Mouse (Mus musculus): ENCODE measurements around the gene Lpin3. TPM values are rescaled to one million over a fixed set of nuclear protein-coding genes. Genes with fewer than 3 reads are reported as not detected.

Lpin3 gene
- polyA plus RNA-seq, 1 experiment from 2014 or later: 2.5 TPM

DNA sequence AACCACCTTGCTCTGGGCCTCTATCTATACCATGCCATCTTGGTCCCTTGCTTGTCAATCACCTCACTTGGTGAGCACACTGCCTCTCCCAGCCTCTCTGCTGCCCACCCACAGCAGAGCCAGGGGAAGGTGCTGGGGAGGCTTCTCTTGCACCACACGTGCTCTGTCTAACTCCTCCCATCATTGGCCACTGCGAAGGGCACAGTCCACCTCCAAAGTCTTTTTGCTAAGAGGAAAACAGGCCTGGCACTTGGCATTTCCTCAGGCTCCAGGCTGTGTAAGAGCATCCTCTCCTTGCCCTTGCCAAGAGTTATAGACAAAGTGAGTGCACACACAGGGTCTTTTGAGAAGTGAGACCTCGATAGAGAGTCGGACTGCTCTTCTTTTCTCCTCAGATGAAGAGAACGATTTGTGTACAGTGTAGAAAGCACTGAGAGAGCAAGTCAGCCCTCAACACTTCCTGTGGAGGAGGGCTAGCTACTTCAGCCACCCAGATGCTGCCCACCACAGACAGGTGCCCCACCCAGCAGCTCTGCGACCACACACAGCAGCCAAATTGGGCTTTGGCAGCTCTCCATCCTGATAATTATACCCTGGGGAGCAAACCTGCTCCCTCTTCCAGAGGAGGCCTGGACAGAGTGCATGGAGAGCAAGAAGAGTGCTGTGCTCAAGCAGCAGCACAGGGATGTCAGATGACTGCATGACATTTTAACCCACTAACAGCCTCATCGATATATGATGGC, 72.8 kb downstream of the Lpin3 start:
- WGBS: 72% methylated on average over 7 of the region's 7 CpGs
- no peak overlapping the region for H3K27ac ChIP-seq (ENCODE audit: low read depth)
- H3K4me2 ChIP-seq: no peak overlapping the region
- TF ChIP-seq CTCF (IDR thresholded peaks at IDR 0.05; ENCODE audit: low read depth): no peak
- H3K4me1 ChIP-seq (ENCODE audit: insufficient read depth): no peaks in the 10 kb centered on the region
- no peak for DNase-seq
- H3K27me3 ChIP-seq (ENCODE audit: insufficient read depth, low read length): no peaks in the 10 kb centered on the region
- H3K4me3 ChIP-seq (ENCODE audit: low read depth, low read length): no peak overlapping the region
- H3K36me3 ChIP-seq (ENCODE audit: insufficient read depth): peaks cover 88% of the 10 kb centered on the region
- H3K9ac ChIP-seq: no peak overlapping the region
- no peaks in the 10 kb centered on the region for H3K9me3 ChIP-seq (ENCODE audit: low read depth, low read length)
- ATAC-seq (ENCODE audit: insufficient read depth): no peak

DNA sequence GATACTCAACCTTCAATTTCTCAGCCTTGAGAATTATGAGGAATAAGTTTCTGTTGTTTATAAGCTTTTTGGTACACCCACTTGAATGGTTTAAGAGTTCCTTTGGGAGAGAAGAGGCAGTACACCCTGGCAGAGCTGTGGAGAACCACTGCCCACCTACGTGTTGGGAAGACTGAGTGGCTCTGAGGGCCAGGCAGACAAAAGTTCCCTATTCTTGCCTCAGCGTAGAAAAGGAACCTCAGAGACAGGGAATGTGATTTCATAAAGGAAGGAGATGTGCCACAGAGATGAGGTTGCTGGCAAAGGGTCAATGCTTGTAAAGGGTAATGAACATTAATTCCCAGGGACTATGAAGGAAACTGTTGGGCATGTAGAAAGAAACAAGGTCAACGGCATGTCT, 74.1 kb downstream of the Lpin3 start:
- H3K27ac ChIP-seq (ENCODE audit: low read depth): no peak overlapping the region
- no peaks in the 10 kb centered on the region for H3K4me1 ChIP-seq (ENCODE audit: insufficient read depth)
- no peaks in the 10 kb centered on the region for H3K9me3 ChIP-seq (ENCODE audit: low read depth, low read length)
- no peaks in the 10 kb centered on the region for H3K27me3 ChIP-seq (ENCODE audit: insufficient read depth, low read length)
- H3K4me2 ChIP-seq: no peak overlapping the region
- 79% methylated on average over 3 of the region's 3 CpGs for WGBS
- peaks cover 85% of the 10 kb centered on the region for H3K36me3 ChIP-seq (ENCODE audit: insufficient read depth)
- no peak for DNase-seq
- no peak overlapping the region for H3K9ac ChIP-seq
- no peak for ATAC-seq (ENCODE audit: insufficient read depth)
- TF ChIP-seq CTCF (IDR thresholded peaks at IDR 0.05; ENCODE audit: low read depth): no peak
- no peak overlapping the region for H3K4me3 ChIP-seq (ENCODE audit: low read depth, low read length)

DNA sequence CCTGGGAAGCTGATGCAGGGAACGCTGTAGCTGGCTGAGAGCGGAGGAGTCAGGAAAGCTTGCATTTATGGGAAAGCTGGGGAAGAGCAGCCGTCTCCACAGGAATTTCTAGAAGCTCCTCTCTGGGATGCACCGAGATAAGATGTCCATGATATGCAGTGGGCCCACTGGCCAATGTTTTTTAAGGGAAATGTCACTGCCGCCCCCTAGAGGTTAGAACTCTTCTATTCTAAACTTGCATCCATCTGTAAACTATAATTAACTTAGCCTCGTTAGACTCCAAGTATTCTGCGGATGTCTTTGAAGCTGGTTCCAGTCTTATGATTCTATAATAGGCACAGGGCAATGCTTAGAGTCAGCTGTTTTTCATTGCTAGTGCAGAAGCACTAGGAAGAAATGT, 74.9 kb downstream of the Lpin3 start:
- no peaks in the 10 kb centered on the region for H3K9me3 ChIP-seq (ENCODE audit: low read depth, low read length)
- peak; percentile 53 for DNase-seq
- TF ChIP-seq CTCF (IDR thresholded peaks at IDR 0.05; ENCODE audit: low read depth): peak; percentile 37; the same call in 1 of the 2 replicates
- no peak overlapping the region for H3K4me3 ChIP-seq (ENCODE audit: low read depth, low read length)
- ATAC-seq (ENCODE audit: insufficient read depth): no peak
- H3K4me2 ChIP-seq: no peak overlapping the region
- no peaks in the 10 kb centered on the region for H3K27me3 ChIP-seq (ENCODE audit: insufficient read depth, low read length)
- peaks cover 85% of the 10 kb centered on the region for H3K36me3 ChIP-seq (ENCODE audit: insufficient read depth)
- whole genome bisulfite sequencing: 64% methylated on average over 7 of the region's 7 CpGs
- H3K27ac ChIP-seq (ENCODE audit: low read depth): no peak overlapping the region
- no peaks in the 10 kb centered on the region for H3K4me1 ChIP-seq (ENCODE audit: insufficient read depth)
- H3K9ac ChIP-seq: no peak overlapping the region

Other genes starting within 250 kb of the Lpin3 start
- 77.6 and 83.0 TPM in 2 replicates for gene Top1, start 234.8 kb upstream of the Lpin3 start, polyA plus RNA-seq (2014; fragmentation: Nextera tagmentation; extraction: Ambion mirVana)
- 61.3 and 68.8 TPM in 2 replicates for gene Plcg1, start 149.4 kb upstream of the Lpin3 start, polyA plus RNA-seq (2014; fragmentation: Nextera tagmentation; extraction: Ambion mirVana)
- 12.0 and 13.0 TPM in 2 replicates for gene Zhx3, start 7.7 kb upstream of the Lpin3 start, polyA plus RNA-seq (2014; fragmentation: Nextera tagmentation; extraction: Ambion mirVana)
- 10.6 and 14.0 TPM in 2 replicates for gene Emilin3, start 31.7 kb downstream of the Lpin3 start, polyA plus RNA-seq (2014; fragmentation: Nextera tagmentation; extraction: Ambion mirVana)
- 35.3 and 36.8 TPM in 2 replicates for gene Chd6, start 228.4 kb downstream of the Lpin3 start, polyA plus RNA-seq (2014; fragmentation: Nextera tagmentation; extraction: Ambion mirVana)